10 mouse cellular contexts compared by ENCODE assay signal in genomic region chr2:60082984-60083636, GRCm38 (mm10).
DNase-seq lines count a peak whose midpoint lies in the region; ATAC-seq and TF ChIP-seq lines count a peak whose summit lies in the region.
"Had no signal": no experiment of that assay in that cellular context is flagged by ENCODE, and none has a peak within 500 bp of the region (broad histone marks: within the 10 kb centered on the region; RNA-seq: fewer than 3 reads in every experiment).

No protein-coding gene starts in this region.

- no peak overlapping the region for H3K27ac ChIP-seq in forebrain, embryonic 13.5 days
- no peak overlapping the region for H3K27ac ChIP-seq in forebrain, embryonic 11.5 days (ENCODE audit: low read depth, low read length)
- no peak overlapping the region for H3K27ac ChIP-seq in midbrain, postnatal 0 days (ENCODE audit: low read depth, low read length)
- H3K27ac ChIP-seq in midbrain, embryonic 16.5 days (ENCODE audit: low read length) = no peak overlapping the region
- H3K27ac ChIP-seq in heart, embryonic 16.5 days (ENCODE audit: low read length) = peak overlapping the region; percentile 41
- 0 out of 2 replicates have a peak overlapping the region, but pooled peaks have one; percentile 10 for H3K27ac ChIP-seq in neural tube, embryonic 15.5 days (replicated peaks)
- H3K27ac ChIP-seq: neural tube, embryonic 12.5 days had no signal

- peaks cover 16% of the 10 kb centered on the region for H3K4me1 ChIP-seq in forebrain, embryonic 13.5 days
- no peaks in the 10 kb centered on the region for H3K4me1 ChIP-seq in forebrain, embryonic 11.5 days (replicated peaks; ENCODE audit: control insufficient read depth, insufficient read depth, low read length)
- H3K4me1 ChIP-seq in midbrain, postnatal 0 days (ENCODE audit: insufficient read depth, low read length) = no peaks in the 10 kb centered on the region
- H3K4me1 ChIP-seq in midbrain, embryonic 16.5 days (ENCODE audit: control insufficient read depth, insufficient read depth, low read length) = peaks cover 7% of the 10 kb centered on the region
- H3K4me1 ChIP-seq in heart, embryonic 16.5 days (ENCODE audit: control insufficient read depth, insufficient read depth, low read length) = peaks cover 24% of the 10 kb centered on the region
- peaks cover 15% of the 10 kb centered on the region for H3K4me1 ChIP-seq in neural tube, embryonic 15.5 days

- TF ChIP-seq CTCF in midbrain, postnatal 0 days (IDR thresholded peaks at IDR 0.05) = no peak

- H3K4me3 ChIP-seq in forebrain, embryonic 13.5 days = no peak overlapping the region
- no peak overlapping the region for H3K4me3 ChIP-seq in forebrain, embryonic 11.5 days (ENCODE audit: low read depth, low read length)
- H3K4me3 ChIP-seq in midbrain, postnatal 0 days (ENCODE audit: low read depth, low read length) = no peak overlapping the region
- no peak overlapping the region for H3K4me3 ChIP-seq in midbrain, embryonic 16.5 days (ENCODE audit: low read depth, low read length)
- no peak overlapping the region for H3K4me3 ChIP-seq in heart, embryonic 16.5 days (ENCODE audit: low read length)
- H3K4me3 ChIP-seq in neural tube, embryonic 15.5 days (replicated peaks) = no peak overlapping the region
- H3K4me3 ChIP-seq: neural tube, embryonic 12.5 days had no signal

- H3K9me3 ChIP-seq in forebrain, embryonic 13.5 days (replicated peaks) = no peaks in the 10 kb centered on the region
- H3K9me3 ChIP-seq in forebrain, embryonic 11.5 days (ENCODE audit: control insufficient read depth, low read length) = no peaks in the 10 kb centered on the region
- no peaks in the 10 kb centered on the region for H3K9me3 ChIP-seq in midbrain, postnatal 0 days (ENCODE audit: low read length)
- H3K9me3 ChIP-seq in midbrain, embryonic 16.5 days (replicated peaks; ENCODE audit: control insufficient read depth, low read length, poor library complexity, severe bottlenecking) = no peaks in the 10 kb centered on the region
- no peaks in the 10 kb centered on the region for H3K9me3 ChIP-seq in heart, embryonic 16.5 days (replicated peaks; ENCODE audit: control insufficient read depth, low read length)
- H3K9me3 ChIP-seq in neural tube, embryonic 15.5 days (replicated peaks) = no peaks in the 10 kb centered on the region
- H3K9me3 ChIP-seq: neural tube, embryonic 12.5 days had no signal

- H3K36me3 ChIP-seq in forebrain, embryonic 13.5 days (ENCODE audit: poor library complexity, severe bottlenecking) = 0 out of 2 replicates have a peak, but pooled peaks cover 3% of the 10 kb centered on the region
- no peaks in the 10 kb centered on the region for H3K36me3 ChIP-seq in forebrain, embryonic 11.5 days (ENCODE audit: control insufficient read depth, insufficient read depth, low read length)
- no peaks in the 10 kb centered on the region for H3K36me3 ChIP-seq in midbrain, postnatal 0 days (ENCODE audit: insufficient read depth, low read length)
- H3K36me3 ChIP-seq in midbrain, embryonic 16.5 days (ENCODE audit: control insufficient read depth, insufficient read depth, low read length) = no peaks in the 10 kb centered on the region
- no peaks in the 10 kb centered on the region for H3K36me3 ChIP-seq in heart, embryonic 16.5 days (ENCODE audit: control insufficient read depth, insufficient read depth)
- H3K36me3 ChIP-seq in neural tube, embryonic 15.5 days = no peaks in the 10 kb centered on the region
- H3K36me3 ChIP-seq: neural tube, embryonic 12.5 days had no signal

- H3K27me3 ChIP-seq in forebrain, embryonic 13.5 days = no peaks in the 10 kb centered on the region
- H3K27me3 ChIP-seq in forebrain, embryonic 11.5 days (ENCODE audit: control insufficient read depth, insufficient read depth, low read length) = no peaks in the 10 kb centered on the region
- H3K27me3 ChIP-seq in midbrain, postnatal 0 days (ENCODE audit: insufficient read depth, low read length) = no peaks in the 10 kb centered on the region
- H3K27me3 ChIP-seq in midbrain, embryonic 16.5 days (ENCODE audit: control insufficient read depth, insufficient read depth, low read depth, low read length) = no peaks in the 10 kb centered on the region
- H3K27me3 ChIP-seq in heart, embryonic 16.5 days (ENCODE audit: control insufficient read depth, insufficient read depth, low read length) = no peaks in the 10 kb centered on the region
- H3K27me3 ChIP-seq in neural tube, embryonic 15.5 days (replicated peaks) = no peaks in the 10 kb centered on the region
- H3K27me3 ChIP-seq: neural tube, embryonic 12.5 days; Patski had no signal

- 51% methylated on average over 7 of the region's 7 CpGs for WGBS in forebrain, embryonic 13.5 days
- WGBS in forebrain, embryonic 11.5 days = 70% methylated on average over 7 of the region's 7 CpGs
- 62% methylated on average over 7 of the region's 7 CpGs for WGBS in midbrain, postnatal 0 days
- 58% methylated on average over 7 of the region's 7 CpGs for WGBS in midbrain, embryonic 16.5 days
- 57% methylated on average over 7 of the region's 7 CpGs for WGBS in heart, embryonic 16.5 days
- WGBS in neural tube, embryonic 15.5 days = 42% methylated on average over 7 of the region's 7 CpGs

- DNase-seq in forebrain, embryonic 11.5 days (ENCODE audit: low spot score) = no peak
- peak; percentile 9 for DNase-seq in midbrain, postnatal 0 days (ENCODE audit: low spot score)
- no peak for DNase-seq in c-Kit-positive CD71-positive TER-119-positive erythroid progenitor cells, embryonic 14.5 days (ENCODE audit: low spot score)
- DNase-seq in spleen, adult 18-20 months = no peak

- no peak overlapping the region; the same call in 1 of the 2 replicates for H3K4me2 ChIP-seq in forebrain, embryonic 13.5 days
- no peak overlapping the region for H3K4me2 ChIP-seq in forebrain, embryonic 11.5 days (ENCODE audit: low read depth, low read length, severe bottlenecking)
- no peak overlapping the region for H3K4me2 ChIP-seq in midbrain, postnatal 0 days (ENCODE audit: low read depth, low read length, poor library complexity, severe bottlenecking)
- no peak overlapping the region for H3K4me2 ChIP-seq in midbrain, embryonic 16.5 days (ENCODE audit: low read length)
- H3K4me2 ChIP-seq in heart, embryonic 16.5 days (ENCODE audit: low read depth, low read length) = no peak overlapping the region
- H3K4me2 ChIP-seq in neural tube, embryonic 15.5 days = no peak overlapping the region
- H3K4me2 ChIP-seq: neural tube, embryonic 12.5 days had no signal

- peak; percentile 87 for ATAC-seq in forebrain, embryonic 13.5 days
- no peak for ATAC-seq in forebrain, embryonic 11.5 days (replicated peaks; ENCODE audit: low FRiP score)
- no peak for ATAC-seq in midbrain, postnatal 0 days (ENCODE audit: low FRiP score)
- ATAC-seq in midbrain, embryonic 16.5 days = no peak
- no peak for ATAC-seq in heart, embryonic 16.5 days (replicated peaks; ENCODE audit: extremely low read depth, insufficient read depth, low FRiP score)
- ATAC-seq in neural tube, embryonic 15.5 days (ENCODE audit: low FRiP score) = no peak
- ATAC-seq: Patski had no signal

- no peak overlapping the region for H3K9ac ChIP-seq in forebrain, embryonic 13.5 days
- no peak overlapping the region for H3K9ac ChIP-seq in forebrain, embryonic 11.5 days (ENCODE audit: low read length)
- no peak overlapping the region for H3K9ac ChIP-seq in midbrain, postnatal 0 days (replicated peaks; ENCODE audit: low read length, poor library complexity, severe bottlenecking)
- no peak overlapping the region for H3K9ac ChIP-seq in midbrain, embryonic 16.5 days (ENCODE audit: low read depth, low read length)
- H3K9ac ChIP-seq in heart, embryonic 16.5 days (ENCODE audit: low read length) = no peak overlapping the region
- H3K9ac ChIP-seq in neural tube, embryonic 15.5 days (replicated peaks) = no peak overlapping the region
- H3K9ac ChIP-seq: neural tube, embryonic 12.5 days had no signal

Comparison
In these comparisons a context has a peak if more than half of its experiments do, and no peak if none do; other contexts are left out.
1. H3K27ac ChIP-seq: peak in heart, embryonic 16.5 days (single experiment) and neural tube, embryonic 15.5 days (single experiment); none in forebrain, embryonic 13.5 days (single experiment), forebrain, embryonic 11.5 days (single experiment), midbrain, postnatal 0 days (single experiment) and midbrain, embryonic 16.5 days (single experiment).